Mouse (Mus musculus) liver, embryonic 13.5 days (tissue): ENCODE data around the gene Pdpr. TPM values are rescaled to one million over a fixed set of nuclear protein-coding genes. Genes with fewer than 3 reads are reported as not detected.

Experiments used
- ATAC-seq: fragments of 200-750 bp; cut with Nextera tagmentation; 2 replicates; pipeline ENCODE4 v1.8.0; 2017; ENCODE audit warnings: low read depth, mild to moderate bottlenecking, moderate number of reproducible peaks, moderate library complexity
- DNase-seq: peaks from one replicate; pipeline ENCODE4 v3.0.0; 2022
- H3K27ac ChIP-seq: fragments of 300-500 bp; sonication (generic); 2 replicates; pipeline ENCODE4 v1.5.1; 2015; ENCODE audit warnings: moderate library complexity, mild to moderate bottlenecking, inconsistent platforms
- H3K27me3 ChIP-seq: fragments of 300-500 bp; sonication (generic); 2 replicates; pipeline ENCODE4 v1.6.1; 2015; ENCODE audit warnings: mild to moderate bottlenecking, inconsistent platforms
- H3K36me3 ChIP-seq: fragments of 300-500 bp; sonication (generic); 2 replicates; pipeline ENCODE4 v1.6.1; 2015; ENCODE audit warnings: mild to moderate bottlenecking, inconsistent platforms
- H3K4me1 ChIP-seq: fragments of 300-500 bp; sonication (generic); replicated peaks from 2 replicates; pipeline ENCODE4 v1.6.1; 2015; ENCODE audit warnings: inconsistent platforms
- H3K4me2 ChIP-seq: fragments of 300-500 bp; sonication (generic); 2 replicates; pipeline ENCODE4 v1.6.1; 2015; ENCODE audit warnings: inconsistent platforms, mild to moderate bottlenecking, moderate library complexity
- H3K4me3 ChIP-seq: fragments of 300-500 bp; sonication (generic); replicated peaks from 2 replicates; pipeline ENCODE4 v1.5.1; 2015; ENCODE audit warnings: mild to moderate bottlenecking, inconsistent platforms
- H3K9ac ChIP-seq: fragments of 300-500 bp; sonication (generic); 2 replicates; pipeline ENCODE4 v1.6.1; 2015; ENCODE audit warnings: mild to moderate bottlenecking, inconsistent platforms
- H3K9me3 ChIP-seq: fragments of 300-500 bp; sonication (generic); replicated peaks from 2 replicates; pipeline ENCODE4 v1.6.1; 2016; ENCODE audit warnings: inconsistent platforms
- WGBS: fragments of 180-500 bp; shearing (Covaris S2); methylation state at CpG from one replicate; pipeline ENCODE4 v1.1.7; 2015; ENCODE audit not compliant: insufficient replicate concordance; 5-methylcytosine and 5-hydroxymethylcytosine counted together
- polyA plus RNA-seq: library from polyadenylated mRNA; unstranded; fragments of >200 nt; fragmentation: Nextera tagmentation; extraction: Ambion mirVana; gene quantifications from 2 replicates; pipeline ENCODE4 v1.2.1, GENCODE M21; 2015

Pdpr gene
- 2.9 and 3.9 TPM in 2 replicates for polyA plus RNA-seq

DNA sequence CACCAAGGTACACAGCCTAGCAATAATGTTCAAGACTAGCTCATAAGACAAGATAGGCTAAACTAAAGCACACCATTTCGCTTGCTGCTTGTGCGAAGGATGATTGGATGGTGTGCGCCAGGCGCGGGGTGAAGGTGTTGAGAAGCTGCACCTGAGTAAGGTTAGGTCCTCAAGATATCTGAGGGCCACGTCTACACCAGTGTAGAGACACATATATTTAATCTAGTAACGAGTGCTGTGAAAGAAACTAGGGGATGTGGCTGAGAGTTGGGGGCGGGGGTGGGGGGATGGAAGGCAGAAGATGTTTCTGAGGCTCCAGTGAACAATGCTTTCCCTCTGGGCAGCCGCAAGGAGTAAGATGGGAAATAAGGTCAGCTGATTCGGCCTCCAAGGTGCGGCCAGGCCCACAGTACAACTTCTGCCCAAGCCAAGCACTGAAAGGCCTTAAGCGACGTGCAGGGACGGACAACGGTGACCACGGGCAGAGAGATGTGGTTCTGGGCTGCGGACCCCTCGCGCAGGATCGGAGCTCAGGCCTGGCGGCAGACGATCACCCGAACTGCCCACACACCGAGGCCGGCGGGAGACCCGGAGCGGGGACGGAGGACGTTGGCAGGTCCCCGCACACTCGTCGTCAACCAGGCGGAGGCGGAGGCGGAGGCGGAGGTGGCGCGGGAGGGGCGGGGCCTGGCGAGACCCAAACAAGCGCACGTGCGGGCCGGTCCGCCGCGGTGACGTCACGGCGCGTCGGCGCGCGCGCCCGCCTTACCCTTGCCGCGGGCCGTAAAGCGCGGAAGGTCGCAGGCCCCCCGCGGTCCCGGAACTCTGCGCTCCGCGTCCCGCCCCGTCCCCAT lies at the start of gene Pdpr:
Gene Pdpr (plus strand): TSS at position 766 of the 854 bp plus-strand sequence.
- H3K4me3 ChIP-seq = peak within 1 kb of the TSS; percentile 69
- ATAC-seq (peak; percentile 84), DNase-seq (peak; percentile 88)
- peaks cover 31% of the 10 kb centered on the region for H3K4me1 ChIP-seq
- 6% methylated on average over 55 of the region's 72 CpGs for WGBS
- H3K4me2 ChIP-seq = peak within 1 kb of the TSS; percentile 88
- peaks cover 6% of the 10 kb centered on the region; the same call in 1 of the 2 replicates for H3K27me3 ChIP-seq
- no peak within 1 kb of the TSS for H3K27ac ChIP-seq
- no peaks in the 10 kb centered on the region for H3K36me3 ChIP-seq
- peak within 1 kb of the TSS; percentile 73 for H3K9ac ChIP-seq
- H3K9me3 ChIP-seq = no peaks in the 10 kb centered on the region

DNA sequence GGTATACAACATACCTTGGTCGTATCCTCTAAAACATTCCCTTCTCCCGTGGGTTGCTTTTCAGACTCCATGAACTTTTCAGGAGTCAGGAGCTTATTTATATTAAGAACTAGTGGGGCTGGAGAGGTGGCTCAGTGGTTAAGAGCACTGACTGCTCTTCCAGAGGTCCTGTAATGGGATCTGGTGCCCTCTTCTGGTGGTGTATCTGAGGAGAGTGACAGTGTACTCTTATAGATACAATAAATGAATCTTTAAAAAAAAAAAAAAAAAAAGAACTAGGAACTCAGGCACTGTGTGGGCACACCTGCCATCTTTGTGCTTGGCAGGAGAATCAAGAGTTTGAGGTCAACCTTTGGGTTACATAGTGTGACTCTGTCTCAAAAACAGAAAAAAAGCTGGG lies 45.7 kb upstream of the Pdpr start:
- H3K4me2 ChIP-seq = no peak overlapping the region
- H3K36me3 ChIP-seq = peaks cover 100% of the 10 kb centered on the region
- H3K9ac ChIP-seq = no peak overlapping the region
- 82% methylated on average over 2 of the region's 2 CpGs for WGBS
- H3K9me3 ChIP-seq = no peaks in the 10 kb centered on the region
- H3K4me3 ChIP-seq = no peak overlapping the region
- DNase-seq = no peak
- H3K27me3 ChIP-seq = no peaks in the 10 kb centered on the region
- ATAC-seq = no peak
- H3K27ac ChIP-seq = no peak overlapping the region
- peaks cover 3% of the 10 kb centered on the region for H3K4me1 ChIP-seq

GRCm38 (mm10) chr8:111049106-111049505 lies 45.3 kb upstream of the Pdpr start:
- no peaks in the 10 kb centered on the region for H3K9me3 ChIP-seq
- H3K27ac ChIP-seq = no peak overlapping the region
- no peak for DNase-seq
- H3K4me3 ChIP-seq = no peak overlapping the region
- no peaks in the 10 kb centered on the region for H3K27me3 ChIP-seq
- no peak overlapping the region for H3K4me2 ChIP-seq
- H3K9ac ChIP-seq = no peak overlapping the region
- peaks cover 100% of the 10 kb centered on the region for H3K36me3 ChIP-seq
- 93% methylated on average over 7 of the region's 7 CpGs for WGBS
- H3K4me1 ChIP-seq = peaks cover 3% of the 10 kb centered on the region
- no peak for ATAC-seq

DNA sequence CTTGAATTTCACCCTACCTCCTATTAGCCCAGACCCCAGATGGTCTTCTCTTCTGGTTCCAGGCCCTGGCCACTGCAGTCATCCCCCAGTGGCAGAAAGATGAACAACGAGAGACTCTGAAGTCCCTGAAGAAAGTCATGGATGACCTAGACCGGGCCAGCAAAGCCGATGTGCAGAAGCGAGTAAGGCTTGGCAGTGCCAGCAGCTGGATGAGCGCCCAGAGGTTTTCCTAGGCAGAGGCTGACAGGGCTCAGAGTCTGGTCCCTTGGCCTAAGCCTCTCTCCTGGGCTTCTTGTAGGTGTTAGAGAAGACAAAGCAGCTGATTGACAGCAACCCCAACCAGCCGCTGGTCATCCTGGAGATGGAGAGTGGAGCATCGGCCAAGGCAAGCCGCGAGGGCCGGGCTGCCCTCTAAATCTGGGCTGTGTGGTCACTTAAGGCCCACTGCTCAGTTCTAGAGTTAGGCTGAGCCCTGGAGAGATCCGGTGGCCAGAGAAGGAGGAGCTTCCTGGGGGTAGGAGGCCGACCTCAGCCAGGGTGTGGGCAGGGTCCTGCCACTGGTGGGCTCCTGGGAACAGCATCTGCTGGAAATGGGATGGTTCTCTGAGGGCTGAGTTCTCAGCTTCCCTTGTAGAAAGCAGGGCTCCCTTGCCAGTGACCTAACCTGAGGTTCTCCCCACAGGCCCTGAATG lies 40.5 kb upstream of the Pdpr start:
- no peak overlapping the region for H3K27ac ChIP-seq
- DNase-seq (no peak), ATAC-seq (no peak)
- peaks cover 70% of the 10 kb centered on the region for H3K36me3 ChIP-seq
- H3K9me3 ChIP-seq = no peaks in the 10 kb centered on the region
- no peak overlapping the region for H3K4me2 ChIP-seq
- H3K9ac ChIP-seq = no peak overlapping the region
- H3K4me1 ChIP-seq = peaks cover 42% of the 10 kb centered on the region
- H3K4me3 ChIP-seq = no peak overlapping the region
- 93% methylated on average over 12 of the region's 12 CpGs for WGBS
- H3K27me3 ChIP-seq = no peaks in the 10 kb centered on the region

DNA sequence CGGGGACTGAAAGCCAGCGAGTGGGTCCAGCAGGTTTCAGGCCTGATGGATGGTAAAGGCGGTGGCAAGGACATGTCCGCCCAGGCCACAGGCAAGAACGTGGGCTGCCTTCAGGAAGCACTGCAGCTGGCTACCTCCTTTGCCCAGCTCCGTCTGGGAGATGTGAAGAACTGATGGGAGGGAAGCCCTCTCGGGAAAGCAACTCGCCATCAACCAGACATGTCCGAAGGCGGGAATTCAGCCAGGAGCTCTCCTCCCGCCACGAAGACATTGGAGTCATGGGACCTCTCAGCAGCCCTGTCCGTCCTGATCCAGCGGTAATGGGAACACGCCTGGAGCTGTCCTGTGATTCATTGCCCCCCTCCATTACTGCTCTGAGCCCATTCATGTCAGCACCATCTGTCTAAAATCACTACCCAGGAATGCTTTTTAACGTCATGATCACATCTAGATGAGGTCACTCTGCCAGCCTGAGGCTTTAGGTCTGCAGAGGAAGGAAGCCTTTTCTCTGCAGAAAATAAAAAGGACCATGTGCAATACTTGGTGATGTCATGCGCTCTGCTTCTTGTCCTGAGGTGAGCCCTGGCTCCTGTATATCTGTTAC lies 39.3 kb upstream of the Pdpr start:
- H3K4me3 ChIP-seq = 0 out of 2 replicates have a peak overlapping the region, but pooled peaks have one; percentile 94
- ATAC-seq (no peak), DNase-seq (no peak)
- H3K9me3 ChIP-seq = no peaks in the 10 kb centered on the region
- peak overlapping the region; percentile 90 for H3K27ac ChIP-seq
- H3K4me2 ChIP-seq = peak overlapping the region; percentile 100
- H3K27me3 ChIP-seq = no peaks in the 10 kb centered on the region
- H3K9ac ChIP-seq = peak overlapping the region; percentile 94; the same call in 1 of the 2 replicates
- WGBS = 87% methylated on average over 17 of the region's 17 CpGs
- peaks cover 54% of the 10 kb centered on the region for H3K4me1 ChIP-seq
- H3K36me3 ChIP-seq = peaks cover 59% of the 10 kb centered on the region

DNA sequence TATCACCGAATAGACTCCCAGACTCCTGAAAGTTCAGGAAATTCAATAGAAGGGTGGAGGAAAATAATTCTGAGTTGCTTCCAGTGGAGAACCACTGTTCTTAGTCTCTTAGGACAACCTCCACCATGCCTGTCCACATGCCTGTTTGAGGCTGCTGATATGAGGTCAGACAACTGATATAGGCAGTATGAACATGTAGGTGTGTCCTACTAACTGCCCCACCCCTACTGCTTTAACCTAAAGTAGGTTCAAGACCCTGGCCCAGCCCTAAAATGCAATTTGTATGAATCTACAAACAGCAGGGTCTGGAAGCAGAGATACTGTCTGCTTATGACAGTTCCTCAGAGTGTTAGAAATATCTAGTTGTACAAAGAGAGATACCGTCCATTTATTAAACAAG lies 38.8 kb upstream of the Pdpr start:
- ATAC-seq (peak; percentile 55), DNase-seq (peak; percentile 18)
- 61% methylated on average over 2 of the region's 2 CpGs for WGBS
- Histone ChIP-seq H3K4me1 (peaks cover 56% of the 10 kb centered on the region), H3K27ac (peak overlapping the region; percentile 90), H3K4me2 (peak overlapping the region; percentile 100), H3K9ac (peak overlapping the region; percentile 94), H3K9me3 (no peaks in the 10 kb centered on the region), H3K4me3 (peak overlapping the region; percentile 94), H3K36me3 (peaks cover 53% of the 10 kb centered on the region), H3K27me3 (no peaks in the 10 kb centered on the region)

GRCm38 (mm10) chr8:111056158-111056663 lies 38.2 kb upstream of the Pdpr start, which contains the start of gene Exosc6:
TSS of gene Exosc6 (plus strand) at chr8:111056339.
- H3K9me3 ChIP-seq = no peaks in the 10 kb centered on the region
- no peaks in the 10 kb centered on the region for H3K27me3 ChIP-seq
- peak within 1 kb of the TSS; percentile 100 for H3K4me2 ChIP-seq
- H3K36me3 ChIP-seq = peaks cover 48% of the 10 kb centered on the region
- peaks cover 61% of the 10 kb centered on the region for H3K4me1 ChIP-seq
- peak; percentile 91 for ATAC-seq
- DNase-seq = peak; percentile 86
- H3K9ac ChIP-seq = peak within 1 kb of the TSS; percentile 94
- WGBS = under 1% methylated on average over 65 of the region's 68 CpGs
- H3K27ac ChIP-seq = peak within 1 kb of the TSS; percentile 90
- peak within 1 kb of the TSS; percentile 94 for H3K4me3 ChIP-seq

GRCm38 (mm10) chr8:111056691-111057293 lies 37.6 kb upstream of the Pdpr start:
- Histone ChIP-seq H3K4me2 (peak overlapping the region; percentile 100), H3K27ac (peak overlapping the region; percentile 90), H3K9me3 (no peaks in the 10 kb centered on the region), H3K4me3 (peak overlapping the region; percentile 94), H3K36me3 (peaks cover 42% of the 10 kb centered on the region), H3K9ac (peak overlapping the region; percentile 94), H3K27me3 (no peaks in the 10 kb centered on the region), H3K4me1 (peaks cover 67% of the 10 kb centered on the region)
- WGBS = under 1% methylated on average over 52 of the region's 63 CpGs
- ATAC-seq (peak; percentile 52), DNase-seq (peak; percentile 29)

DNA sequence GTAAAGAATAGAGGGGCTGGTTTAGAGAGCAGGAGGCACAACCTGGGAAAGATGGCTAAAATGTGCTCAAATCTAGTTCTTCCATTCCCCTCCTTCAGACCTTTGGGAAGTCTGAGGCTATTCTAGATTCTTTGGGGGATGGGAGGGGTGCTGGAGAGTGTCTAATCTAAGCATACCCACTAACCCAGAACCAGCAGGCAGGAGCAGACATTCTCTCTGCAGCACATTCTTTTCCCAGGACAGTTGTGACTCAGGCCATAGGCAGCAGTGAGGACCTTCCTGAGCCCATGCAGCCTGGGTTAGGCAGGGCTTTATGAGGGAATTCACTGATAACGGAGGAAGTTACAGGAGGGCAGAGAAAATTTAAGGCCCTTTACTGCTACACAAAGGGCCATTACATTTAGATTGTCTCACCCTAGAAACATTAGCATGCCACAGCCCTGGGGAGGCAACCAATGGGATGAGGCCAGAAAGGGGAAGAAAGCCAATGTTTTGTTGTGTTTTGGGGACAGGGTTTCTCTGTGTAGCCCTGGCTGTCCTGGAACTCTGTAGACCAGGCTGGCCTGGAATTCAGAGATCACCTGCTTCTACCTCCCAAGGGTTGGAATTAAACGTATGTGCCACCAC lies 35.4 kb upstream of the Pdpr start:
- H3K9me3 ChIP-seq = no peaks in the 10 kb centered on the region
- H3K9ac ChIP-seq = no peak overlapping the region; the same call in 1 of the 2 replicates
- H3K4me2 ChIP-seq = no peak overlapping the region
- H3K36me3 ChIP-seq = peaks cover 19% of the 10 kb centered on the region
- no peak overlapping the region for H3K27ac ChIP-seq
- ATAC-seq = no peak
- H3K4me1 ChIP-seq = peaks cover 78% of the 10 kb centered on the region
- 49% methylated on average over 2 of the region's 2 CpGs for WGBS
- no peak for DNase-seq
- no peak overlapping the region for H3K4me3 ChIP-seq
- no peaks in the 10 kb centered on the region for H3K27me3 ChIP-seq

DNA sequence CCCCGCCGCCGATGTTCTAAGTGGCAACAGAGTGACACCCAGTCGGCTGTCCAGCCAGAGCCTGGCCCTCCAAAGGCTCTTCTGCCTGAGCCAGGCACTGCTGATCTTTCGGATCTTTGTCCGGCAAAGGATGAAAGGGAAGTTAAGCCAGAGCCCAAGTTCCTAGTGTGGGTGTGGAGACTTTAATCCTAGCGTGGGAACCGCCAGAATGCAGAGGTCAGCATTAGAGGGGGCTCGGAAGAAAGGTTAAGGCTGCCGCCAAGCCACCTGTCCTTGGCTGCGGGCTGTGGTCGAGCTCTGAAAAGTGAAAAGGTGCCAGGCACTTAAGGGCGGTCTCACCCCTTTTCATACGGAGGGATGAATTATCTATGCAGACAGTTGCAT lies 32.8 kb upstream of the Pdpr start:
- Histone ChIP-seq H3K27ac (no peak overlapping the region), H3K4me1 (peaks cover 60% of the 10 kb centered on the region), H3K36me3 (no peaks in the 10 kb centered on the region; the same call in 1 of the 2 replicates), H3K4me2 (peak overlapping the region; percentile 88), H3K9ac (peak overlapping the region; percentile 70), H3K9me3 (no peaks in the 10 kb centered on the region), H3K27me3 (no peaks in the 10 kb centered on the region; the same call in 1 of the 2 replicates), H3K4me3 (peak overlapping the region; percentile 71)
- ATAC-seq (no peak), DNase-seq (no peak)
- under 1% methylated on average over 14 of the region's 14 CpGs for WGBS
